15 mouse cellular contexts compared by ENCODE assay signal in genomic region chr1:46408324-46409115, GRCm38 (mm10). TPM values are rescaled to one million over a fixed set of nuclear protein-coding genes. Genes with fewer than 3 reads are reported as not detected.
DNase-seq lines count a peak whose midpoint lies in the region; TF ChIP-seq lines count a peak whose summit lies in the region.
"Had no signal": no experiment of that assay in that cellular context is flagged by ENCODE, and none has a peak within 500 bp of the region (broad histone marks: within the 10 kb centered on the region; RNA-seq: fewer than 3 reads in every experiment).

No protein-coding gene starts in this region.

- no peaks in the 10 kb centered on the region for H3K79me3 ChIP-seq in C2C12 (ENCODE audit: low read depth)

- H3K27ac ChIP-seq in gastrocnemius, adult 2 months = no peak overlapping the region
- H3K27ac ChIP-seq: embryonic facial prominence, embryonic 12.5 days; hindbrain, embryonic 13.5 days; limb, embryonic 13.5 days had no signal

- DNase-seq in gastrocnemius, adult 2 months = peak; percentile 41
- no peak for DNase-seq in gastrocnemius, postnatal 36 days
- peak; percentile 82 for DNase-seq in fibroblast of lung, adult 2 months (ENCODE audit: low read depth)
- DNase-seq in thymus, postnatal 4 days = no peak
- no peak for DNase-seq in left cerebral cortex, postnatal 14 days (ENCODE audit: low spot score in 2 of 2)
- DNase-seq in thymus, postnatal 36 days = no peak
- DNase-seq: cerebellum, adult 9-11 months; right cerebral cortex, postnatal 25 days had no signal

- H3K27me3 ChIP-seq in C2C12 (ENCODE audit: control insufficient read depth, insufficient read depth, insufficient read length) = no peaks in the 10 kb centered on the region
- H3K27me3 ChIP-seq in myocyte (ENCODE audit: control insufficient read depth, insufficient read depth, insufficient read length) = no peaks in the 10 kb centered on the region
- H3K27me3 ChIP-seq: embryonic facial prominence, embryonic 12.5 days; heart, embryonic 12.5 days; hindbrain, embryonic 13.5 days; limb, embryonic 13.5 days had no signal

- H3ac ChIP-seq in C2C12 (ENCODE audit: control insufficient read depth, insufficient read length, low read depth) = no peak overlapping the region
- H3ac ChIP-seq in myocyte (ENCODE audit: control insufficient read depth, insufficient read length) = no peak overlapping the region

- no peak for TF ChIP-seq CTCF in gastrocnemius, adult 2 months (IDR thresholded peaks at IDR 0.05)
- TF ChIP-seq CTCF in C2C12 (IDR thresholded peaks at IDR 0.05; ENCODE audit: control insufficient read depth, insufficient read depth, insufficient read length) = no peak

- H3K4me3 ChIP-seq in gastrocnemius, adult 2 months = no peak overlapping the region
- no peak overlapping the region for H3K4me3 ChIP-seq in C2C12 (ENCODE audit: insufficient read depth, poor library complexity, severe bottlenecking)
- H3K4me3 ChIP-seq in myocyte = no peak overlapping the region
- H3K4me3 ChIP-seq: embryonic facial prominence, embryonic 12.5 days; heart, embryonic 12.5 days; hindbrain, embryonic 13.5 days; limb, embryonic 13.5 days had no signal

- TF ChIP-seq POLR2A in myocyte (IDR thresholded peaks at IDR 0.05; ENCODE audit: insufficient read length, low read depth) = no peak

- intact Hi-C loops in gastrocnemius, adult 2 months (cut with DNase I) = no loop called here
- intact Hi-C loops in gastrocnemius, postnatal 36 days (cut with DNase I) = no loop called here
- intact Hi-C loops in left cerebral cortex, postnatal 14 days (cut with DNase I) = no loop called here

- no peaks in the 10 kb centered on the region for H3K36me3 ChIP-seq in C2C12 (ENCODE audit: control insufficient read depth, insufficient read depth)
- no peaks in the 10 kb centered on the region for H3K36me3 ChIP-seq in myocyte (ENCODE audit: control insufficient read depth, insufficient read depth)
- H3K36me3 ChIP-seq: embryonic facial prominence, embryonic 12.5 days; heart, embryonic 12.5 days; hindbrain, embryonic 13.5 days; limb, embryonic 13.5 days had no signal

- H3K4me2 ChIP-seq in myocyte (ENCODE audit: low read depth) = peak overlapping the region; percentile 43
- H3K4me2 ChIP-seq: embryonic facial prominence, embryonic 12.5 days; heart, embryonic 12.5 days; hindbrain, embryonic 13.5 days; limb, embryonic 13.5 days had no signal

- no peaks in the 10 kb centered on the region for H3K79me2 ChIP-seq in C2C12 (ENCODE audit: control insufficient read depth, insufficient read depth)
- H3K79me2 ChIP-seq in myocyte (ENCODE audit: control insufficient read depth, insufficient read depth) = no peaks in the 10 kb centered on the region

TF ChIP-seq in C2C12, 6 proteins besides CTCF, POLR2A, EP300 and RAD21:
- TF ChIP-seq MYOG (IDR thresholded peaks at IDR 0.05; ENCODE audit: control insufficient read depth, extremely low read depth, insufficient read length) (no peak), FOSL1 (IDR thresholded peaks at IDR 0.05; ENCODE audit: insufficient read depth, low read length, poor library complexity, severe bottlenecking) (no peak), MAX (IDR thresholded peaks at IDR 0.05) (no peak), CEBPB (IDR thresholded peaks at IDR 0.05; ENCODE audit: low read depth) (peak; percentile 32), MYOD1 (IDR thresholded peaks at IDR 0.05; ENCODE audit: control insufficient read depth, insufficient read length, low read depth) (no peak), USF1 (IDR thresholded peaks at IDR 0.05; ENCODE audit: low read depth) (no peak)

TF ChIP-seq in myocyte, 11 proteins besides CTCF, POLR2A, EP300 and RAD21:
- TF ChIP-seq POLR2AphosphoS2 (IDR thresholded peaks at IDR 0.05; ENCODE audit: insufficient read length, low read depth) = no peak
- no peak for TF ChIP-seq CEBPB (IDR thresholded peaks at IDR 0.05; ENCODE audit: insufficient read depth, poor library complexity, severe bottlenecking)
- TF ChIP-seq MYOG (IDR thresholded peaks at IDR 0.05; ENCODE audit: control insufficient read depth in 1 of 3, insufficient read depth in 1 of 3, insufficient read length in 2 of 3, low read depth in 2 of 3) = no peak
- no peak for TF ChIP-seq E2F4 (IDR thresholded peaks at IDR 0.05; ENCODE audit: insufficient read depth)
- no peak for TF ChIP-seq SRF (IDR thresholded peaks at IDR 0.05; ENCODE audit: control insufficient read depth, insufficient read length, low read depth)
- TF ChIP-seq USF1 (IDR thresholded peaks at IDR 0.05; ENCODE audit: low read depth) = no peak
- TF ChIP-seq REST (IDR thresholded peaks at IDR 0.05; ENCODE audit: insufficient read depth, insufficient read length) = no peak
- TF ChIP-seq TCF3 (IDR thresholded peaks at IDR 0.05; ENCODE audit: insufficient read length, low read depth) = no peak
- no peak for TF ChIP-seq MAX (IDR thresholded peaks at IDR 0.05; ENCODE audit: low read depth)
- no peak for TF ChIP-seq MYOD1 (IDR thresholded peaks at IDR 0.05; ENCODE audit: control insufficient read depth in 1 of 3, insufficient read length in 2 of 3, low read depth in 2 of 3)
- TF ChIP-seq TCF12 (IDR thresholded peaks at IDR 0.05; ENCODE audit: insufficient read depth, poor library complexity, severe bottlenecking) = no peak
TF ChIP-seq in myocyte: peak in this region for 0.

RNA-seq across cellular contexts. Expression of gene Dnah7c, which starts 16.9 kb away (rescaled TPM):
- under 1 TPM in 1 of 2 experiments, not detected in 1; 0.22 TPM for total RNA-seq in gastrocnemius, adult 2 months (2021)
- total RNA-seq in gastrocnemius, postnatal 36 days (2021) = not detected
- polyA plus RNA-seq in C2C12 (2012; fragmentation: generic; extraction: Trizol) = not detected
- polyA plus RNA-seq in myocyte (2012; fragmentation: generic; extraction: Trizol) = under 0.01 TPM
- total RNA-seq in left cerebral cortex, postnatal 14 days (2021) = under 1 TPM; 0.42 to 0.93 TPM
- total RNA-seq: monocyte, adult 5-6 weeks had no signal

Comparison
In these comparisons a context has a peak if more than half of its experiments do, and no peak if none do; other contexts are left out.
1. DNase-seq: peak in gastrocnemius, adult 2 months (single experiment) and fibroblast of lung, adult 2 months (single experiment); none in gastrocnemius, postnatal 36 days (0 of 2), thymus, postnatal 4 days (single experiment), left cerebral cortex, postnatal 14 days (0 of 2) and thymus, postnatal 36 days (0 of 2).